Mouse (Mus musculus): Measurements from ENCODE around the gene Pip5k1c.

DNA sequence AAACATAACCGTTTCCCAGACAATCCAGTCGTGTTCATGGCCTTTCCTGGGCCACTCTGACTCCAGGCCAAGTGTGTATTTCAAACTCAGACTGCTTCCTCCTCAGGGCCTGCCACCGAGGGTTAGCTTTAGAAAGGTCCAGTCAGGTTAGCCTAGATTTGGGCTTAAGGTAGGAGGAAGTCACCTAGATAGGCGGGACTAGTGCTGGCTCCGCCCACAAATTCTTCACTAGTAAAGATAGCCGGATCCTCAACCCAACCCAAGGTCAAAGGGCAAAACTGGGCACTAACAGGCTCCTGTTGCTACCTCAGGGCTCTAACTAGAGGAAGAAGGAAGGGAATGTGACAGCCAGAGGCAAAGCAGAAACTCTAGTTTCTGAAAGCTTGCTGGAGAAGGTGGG is 6.2 kb upstream of the Pip5k1c start:
- TF ChIP-seq CTCF (IDR thresholded peaks at IDR 0.05; ENCODE audit: low read depth) (no peak), EP300 (IDR thresholded peaks at IDR 0.05; ENCODE audit: low read depth) (no peak)

Measured in heart, postnatal 0 days (tissue).